Mouse (Mus musculus) hindbrain, embryonic 12.5 days (tissue): ENCODE data around the gene Slc7a11. TPM values are rescaled to one million over a fixed set of nuclear protein-coding genes. Genes with fewer than 3 reads are reported as not detected.
"Not testable (repeated sequence)": the region's sequence is repeated elsewhere in the genome, so short reads cannot be mapped to it uniquely, and the experiment has no call there.

ENCODE experiments used
- ATAC-seq: fragments of 200-750 bp; cut with Nextera tagmentation; 2 replicates; pipeline ENCODE4 v1.8.0; 2017; ENCODE audit warnings: moderate TSS enrichment; ENCODE audit not compliant: low FRiP score
- H3K27ac ChIP-seq: fragments of 300-500 bp; sonication (generic); 2 replicates; pipeline ENCODE4 v1.5.1; 2016; ENCODE audit warnings: mild to moderate bottlenecking
- H3K27me3 ChIP-seq: fragments of 300-500 bp; sonication (generic); 2 replicates; pipeline ENCODE4 v1.6.1; 2016; ENCODE audit warnings: mild to moderate bottlenecking
- H3K36me3 ChIP-seq: fragments of 300-500 bp; sonication (generic); 2 replicates; pipeline ENCODE4 v1.6.1; 2016; ENCODE audit warnings: mild to moderate bottlenecking
- H3K4me1 ChIP-seq: fragments of 300-500 bp; sonication (generic); 2 replicates; pipeline ENCODE4 v1.6.1; 2016
- H3K4me2 ChIP-seq: fragments of 300-500 bp; sonication (generic); replicated peaks from 2 replicates; pipeline ENCODE4 v1.6.1; 2016; ENCODE audit warnings: mild to moderate bottlenecking
- H3K4me3 ChIP-seq: fragments of 300-500 bp; sonication (generic); 2 replicates; pipeline ENCODE4 v1.5.1; 2016; ENCODE audit warnings: mild to moderate bottlenecking
- H3K9ac ChIP-seq: fragments of 300-500 bp; sonication (generic); 2 replicates; pipeline ENCODE4 v1.6.1; 2016; ENCODE audit warnings: mild to moderate bottlenecking, moderate library complexity
- H3K9me3 ChIP-seq: fragments of 300-500 bp; sonication (generic); replicated peaks from 2 replicates; pipeline ENCODE4 v1.6.1; 2016; ENCODE audit warnings: mild to moderate bottlenecking
- WGBS: fragments of 180-500 bp; shearing (Covaris S2); methylation state at CpG from one replicate; pipeline ENCODE4 v1.1.7; 2016; 5-methylcytosine and 5-hydroxymethylcytosine counted together
- polyA plus RNA-seq: library from polyadenylated mRNA; unstranded; fragments of >200 nt; fragmentation: Nextera tagmentation; extraction: Ambion mirVana; gene quantifications from 2 replicates; pipeline ENCODE4 v1.2.1, GENCODE M21; 2016

Gene Slc7a11
- polyA plus RNA-seq, 1 experiment from 2014 or later: 1.3 TPM

GRCm38 (mm10) chr3:50439429-50439828, 4.0 kb downstream of the Slc7a11 start:
- Histone ChIP-seq H3K4me1 (peaks cover 7% of the 10 kb centered on the region), H3K4me3 (no peak overlapping the region), H3K4me2 (no peak overlapping the region), H3K27ac (no peak overlapping the region), H3K9me3 (no peaks in the 10 kb centered on the region), H3K36me3 (no peaks in the 10 kb centered on the region), H3K27me3 (peaks cover 3% of the 10 kb centered on the region; the same call in 1 of the 2 replicates), H3K9ac (no peak overlapping the region)
- 89% methylated on average over 5 of the region's 5 CpGs for WGBS
- ATAC-seq: no peak

GRCm38 (mm10) chr3:50438520-50439253, 4.7 kb downstream of the Slc7a11 start:
- Histone ChIP-seq H3K9me3 (no peaks in the 10 kb centered on the region), H3K4me1 (0 out of 2 replicates have a peak, but pooled peaks cover 2% of the 10 kb centered on the region), H3K27ac (no peak overlapping the region), H3K4me2 (no peak overlapping the region), H3K4me3 (no peak overlapping the region), H3K36me3 (no peaks in the 10 kb centered on the region), H3K9ac (no peak overlapping the region), H3K27me3 (peaks cover 3% of the 10 kb centered on the region; the same call in 1 of the 2 replicates)
- 75% methylated on average over 4 of the region's 4 CpGs for WGBS
- no peak for ATAC-seq

- not testable (repeated sequence) for ATAC-seq, H3K4me2 ChIP-seq, H3K4me3 ChIP-seq, H3K36me3 ChIP-seq, H3K27me3 ChIP-seq, H3K9me3 ChIP-seq, H3K9ac ChIP-seq, H3K27ac ChIP-seq, H3K4me1 ChIP-seq
- 62% methylated on average over 2 of the region's 2 CpGs for WGBS
These were observed 5.3 kb downstream of the Slc7a11 start for GRCm38 (mm10) chr3:50438081-50438480.

- 94% methylated on average over 2 of the region's 2 CpGs for WGBS
- H3K27me3 ChIP-seq, H3K9ac ChIP-seq, H3K4me1 ChIP-seq, ATAC-seq, H3K4me2 ChIP-seq, H3K9me3 ChIP-seq, H3K36me3 ChIP-seq, H3K4me3 ChIP-seq, H3K27ac ChIP-seq: not testable (repeated sequence)
These were observed 7.0 kb downstream of the Slc7a11 start for GRCm38 (mm10) chr3:50436409-50436808.

- H3K9me3 ChIP-seq: no peaks in the 10 kb centered on the region
- no peaks in the 10 kb centered on the region for H3K4me1 ChIP-seq
- WGBS: 63% methylated on average over 4 of the region's 4 CpGs
- H3K9ac ChIP-seq: no peak overlapping the region
- no peak for ATAC-seq
- H3K4me2 ChIP-seq: no peak overlapping the region
- H3K27me3 ChIP-seq: no peaks in the 10 kb centered on the region
- H3K27ac ChIP-seq: no peak overlapping the region
- H3K4me3 ChIP-seq: no peak overlapping the region
- H3K36me3 ChIP-seq: no peaks in the 10 kb centered on the region
These were observed 9.6 kb downstream of the Slc7a11 start for GRCm38 (mm10) chr3:50433831-50434230.

GRCm38 (mm10) chr3:50430811-50431210, 12.6 kb downstream of the Slc7a11 start:
- H3K27ac ChIP-seq: no peak overlapping the region
- H3K9ac ChIP-seq: no peak overlapping the region
- H3K27me3 ChIP-seq: no peaks in the 10 kb centered on the region
- WGBS: 96% methylated on average over 8 of the region's 8 CpGs
- no peak overlapping the region for H3K4me3 ChIP-seq
- no peaks in the 10 kb centered on the region for H3K4me1 ChIP-seq
- no peaks in the 10 kb centered on the region for H3K9me3 ChIP-seq
- H3K4me2 ChIP-seq: no peak overlapping the region
- no peak for ATAC-seq
- H3K36me3 ChIP-seq: no peaks in the 10 kb centered on the region

- H3K4me2 ChIP-seq: no peak overlapping the region
- no peaks in the 10 kb centered on the region for H3K36me3 ChIP-seq
- H3K4me3 ChIP-seq: no peak overlapping the region
- ATAC-seq: peak; percentile 86
- WGBS: 42% methylated on average over 8 of the region's 8 CpGs
- peaks cover 5% of the 10 kb centered on the region; the same call in 1 of the 2 replicates for H3K4me1 ChIP-seq
- H3K9me3 ChIP-seq: no peaks in the 10 kb centered on the region
- no peaks in the 10 kb centered on the region for H3K27me3 ChIP-seq
- no peak overlapping the region for H3K9ac ChIP-seq
- no peak overlapping the region for H3K27ac ChIP-seq
These were observed 21.7 kb downstream of the Slc7a11 start for GRCm38 (mm10) chr3:50421480-50422277.

GRCm38 (mm10) chr3:50419161-50419560, 24.3 kb downstream of the Slc7a11 start:
- peaks cover 5% of the 10 kb centered on the region; the same call in 1 of the 2 replicates for H3K4me1 ChIP-seq
- no peak overlapping the region for H3K4me3 ChIP-seq
- H3K27me3 ChIP-seq: no peaks in the 10 kb centered on the region
- H3K9me3 ChIP-seq: no peaks in the 10 kb centered on the region
- no peak overlapping the region for H3K4me2 ChIP-seq
- WGBS: 86% methylated on average over 3 of the region's 3 CpGs
- H3K9ac ChIP-seq: no peak overlapping the region
- no peak for ATAC-seq
- no peak overlapping the region for H3K27ac ChIP-seq
- no peaks in the 10 kb centered on the region for H3K36me3 ChIP-seq

- Histone ChIP-seq H3K4me3 (no peak overlapping the region), H3K27ac (no peak overlapping the region), H3K4me2 (no peak overlapping the region), H3K27me3 (no peaks in the 10 kb centered on the region), H3K4me1 (no peaks in the 10 kb centered on the region), H3K9me3 (no peaks in the 10 kb centered on the region), H3K9ac (no peak overlapping the region), H3K36me3 (no peaks in the 10 kb centered on the region)
- WGBS: 95% methylated on average over 2 of the region's 2 CpGs
- no peak for ATAC-seq
These were observed 36.6 kb downstream of the Slc7a11 start for GRCm38 (mm10) chr3:50406771-50407170.

- Histone ChIP-seq H3K27ac (no peak overlapping the region), H3K9ac (no peak overlapping the region), H3K4me2 (no peak overlapping the region), H3K4me1 (no peaks in the 10 kb centered on the region), H3K9me3 (no peaks in the 10 kb centered on the region), H3K27me3 (no peaks in the 10 kb centered on the region), H3K4me3 (no peak overlapping the region), H3K36me3 (no peaks in the 10 kb centered on the region)
- WGBS: 88% methylated on average over 3 of the region's 3 CpGs
- no peak for ATAC-seq
These were observed 37.5 kb downstream of the Slc7a11 start for GRCm38 (mm10) chr3:50405915-50406314.

- 78% methylated on average over 6 of the region's 6 CpGs for WGBS
- no peak overlapping the region for H3K4me3 ChIP-seq
- H3K4me1 ChIP-seq: peaks cover 4% of the 10 kb centered on the region; the same call in 1 of the 2 replicates
- ATAC-seq: no peak
- no peak overlapping the region for H3K9ac ChIP-seq
- no peak overlapping the region for H3K27ac ChIP-seq
- 0 out of 2 replicates have a peak, but pooled peaks cover 4% of the 10 kb centered on the region for H3K9me3 ChIP-seq
- no peaks in the 10 kb centered on the region for H3K36me3 ChIP-seq
- H3K4me2 ChIP-seq: no peak overlapping the region
- H3K27me3 ChIP-seq: no peaks in the 10 kb centered on the region
These were observed 54.6 kb downstream of the Slc7a11 start for GRCm38 (mm10) chr3:50388786-50389185.

- 58% methylated on average over 9 of the region's 9 CpGs for WGBS
- no peak for ATAC-seq
- H3K27ac ChIP-seq: no peak overlapping the region
- no peaks in the 10 kb centered on the region for H3K27me3 ChIP-seq
- H3K36me3 ChIP-seq: no peaks in the 10 kb centered on the region
- H3K4me1 ChIP-seq: peaks cover 4% of the 10 kb centered on the region; the same call in 1 of the 2 replicates
- H3K4me3 ChIP-seq: no peak overlapping the region
- H3K9ac ChIP-seq: no peak overlapping the region
- H3K9me3 ChIP-seq: 0 out of 2 replicates have a peak, but pooled peaks cover 4% of the 10 kb centered on the region
- no peak overlapping the region for H3K4me2 ChIP-seq
These were observed 55.1 kb downstream of the Slc7a11 start for GRCm38 (mm10) chr3:50388288-50388687.
